Mouse (Mus musculus) thymus, postnatal 25 days (tissue): ENCODE results near the gene Gm21915.
A peak's percentile ranks its signal among the peaks of the same experiment; 100 is the strongest.

Source experiments
- DNase-seq: peaks from one replicate; pipeline ENCODE4 v3.0.0; 2022

Gm21915 gene

DNA sequence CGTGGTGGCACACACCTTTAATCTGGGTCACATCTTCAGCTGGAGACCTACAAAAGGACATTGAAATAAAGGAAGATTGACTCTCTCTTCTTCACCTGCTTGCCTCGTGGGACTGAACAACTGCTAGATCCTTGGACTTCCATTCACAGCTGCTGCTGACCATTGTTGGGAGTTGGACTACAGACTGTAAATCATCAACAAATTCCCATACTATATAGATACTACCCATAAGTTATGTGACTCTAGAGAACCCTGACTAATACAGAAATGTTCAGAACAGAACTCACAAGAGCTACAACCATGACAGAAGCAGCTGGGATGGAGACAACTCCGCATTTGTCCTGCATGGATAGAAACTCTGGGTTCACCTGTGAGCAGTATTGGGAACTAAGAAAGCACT lies at the start of gene Gm21915:
TSS of gene Gm21915 (plus strand) at position 301 of the 400 bp plus-strand sequence.
- no peak for DNase-seq

DNA sequence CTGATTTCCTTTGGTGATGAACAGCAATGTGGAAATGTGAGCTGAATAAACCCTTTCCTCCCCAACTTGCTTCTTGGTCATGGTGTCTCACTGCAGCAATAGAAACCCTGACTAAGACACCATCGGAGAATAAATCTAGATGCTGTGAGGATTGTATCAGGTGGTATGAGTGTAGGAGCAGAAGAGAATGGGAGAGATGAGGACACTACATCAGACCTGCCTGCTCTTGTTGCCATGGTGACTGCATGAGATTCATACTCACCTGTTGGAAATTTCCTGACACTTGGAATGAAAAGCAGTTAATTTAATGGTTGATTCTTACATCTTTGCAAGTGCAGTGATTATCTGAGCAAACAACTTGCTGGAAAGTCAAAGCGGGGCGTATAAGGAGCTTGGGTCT lies 48.1 kb upstream of the Gm21915 start:
- DNase-seq = no peak

DNA sequence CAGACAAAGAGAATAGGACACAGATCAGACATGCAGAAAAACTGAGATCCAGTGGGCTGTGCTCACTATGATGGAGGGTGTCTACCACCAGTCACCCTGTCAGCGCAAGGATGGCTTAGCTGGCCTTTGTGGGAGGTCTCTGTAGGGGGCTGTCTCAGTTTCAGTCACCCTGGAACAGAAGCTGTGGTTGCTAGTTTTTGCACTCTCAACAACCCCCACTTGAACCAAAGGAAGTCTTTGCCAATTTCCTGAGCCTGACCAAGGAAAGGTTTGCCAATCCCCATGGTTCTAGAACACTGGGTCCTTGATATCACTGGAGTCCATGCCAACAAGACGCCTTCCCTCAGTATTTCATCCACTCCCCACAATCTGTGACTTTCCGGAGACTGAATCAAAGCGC lies 47.6 kb upstream of the Gm21915 start:
- no peak for DNase-seq

DNA sequence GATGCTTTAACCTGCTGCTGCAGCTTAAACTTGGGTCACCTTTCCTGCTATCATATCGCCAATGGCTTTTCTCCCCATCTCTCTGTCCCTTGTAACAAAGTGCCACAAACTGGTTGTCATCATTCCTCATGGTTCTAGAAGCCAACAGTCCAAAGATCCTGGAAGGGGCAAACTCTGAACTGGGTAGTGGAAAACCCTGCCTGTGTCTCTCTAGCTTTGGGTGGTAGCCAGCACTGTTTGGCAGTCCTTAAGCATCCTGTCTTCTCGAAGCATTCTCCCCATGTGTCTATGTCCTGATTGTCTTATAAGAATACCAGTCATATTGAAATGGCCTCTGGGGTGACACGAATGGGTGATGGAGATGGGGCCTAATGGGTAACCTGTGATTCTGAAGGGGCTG lies 45.1 kb upstream of the Gm21915 start:
- DNase-seq = no peak

DNA sequence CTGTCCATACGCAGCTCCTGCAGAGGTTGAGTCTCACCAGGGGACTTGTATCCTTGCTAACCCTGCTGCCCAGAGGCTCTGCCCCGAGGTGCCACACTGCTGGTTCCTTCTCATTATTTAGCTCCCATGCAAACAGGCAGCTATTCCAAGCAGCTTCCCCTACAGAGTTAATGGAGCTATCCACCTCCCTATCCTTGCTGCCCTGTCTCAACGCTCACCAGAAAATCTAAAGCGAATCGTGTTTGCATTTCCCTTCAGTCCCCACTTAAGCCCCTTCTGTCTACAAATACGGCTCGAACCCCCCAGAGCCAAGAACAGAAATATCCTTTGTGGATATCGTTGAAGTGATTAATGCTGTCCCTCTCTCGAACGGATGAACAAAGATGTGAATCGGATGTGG lies 43.8 kb upstream of the Gm21915 start:
- no peak for DNase-seq

DNA sequence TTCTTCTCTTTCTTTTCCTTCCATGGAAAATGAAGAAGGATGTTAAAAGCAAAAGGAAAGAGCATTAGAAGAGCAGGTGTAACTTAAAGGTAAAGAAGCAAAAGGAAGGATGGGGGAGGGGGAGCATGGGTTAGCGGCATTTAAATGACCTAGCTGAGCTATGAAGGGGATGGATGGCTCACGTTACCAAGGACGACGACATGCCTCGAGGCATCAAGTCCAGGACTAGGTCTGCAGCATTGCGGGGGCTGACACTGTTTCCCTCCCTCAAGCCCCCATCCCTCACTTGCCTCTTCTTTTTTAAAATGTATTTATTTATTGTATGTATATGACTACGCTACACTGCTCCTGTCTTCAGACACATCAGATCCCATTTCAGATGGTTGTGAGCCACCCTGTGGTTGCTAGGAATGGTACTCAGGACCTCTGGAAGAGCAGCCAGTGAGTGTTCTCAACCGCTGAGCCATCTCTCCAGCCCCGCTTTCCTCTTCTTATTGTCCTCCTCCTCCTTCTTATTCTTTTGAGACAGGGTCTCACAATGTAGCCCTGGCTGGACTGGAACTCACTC lies 43.2 kb upstream of the Gm21915 start:
- no peak for DNase-seq

DNA sequence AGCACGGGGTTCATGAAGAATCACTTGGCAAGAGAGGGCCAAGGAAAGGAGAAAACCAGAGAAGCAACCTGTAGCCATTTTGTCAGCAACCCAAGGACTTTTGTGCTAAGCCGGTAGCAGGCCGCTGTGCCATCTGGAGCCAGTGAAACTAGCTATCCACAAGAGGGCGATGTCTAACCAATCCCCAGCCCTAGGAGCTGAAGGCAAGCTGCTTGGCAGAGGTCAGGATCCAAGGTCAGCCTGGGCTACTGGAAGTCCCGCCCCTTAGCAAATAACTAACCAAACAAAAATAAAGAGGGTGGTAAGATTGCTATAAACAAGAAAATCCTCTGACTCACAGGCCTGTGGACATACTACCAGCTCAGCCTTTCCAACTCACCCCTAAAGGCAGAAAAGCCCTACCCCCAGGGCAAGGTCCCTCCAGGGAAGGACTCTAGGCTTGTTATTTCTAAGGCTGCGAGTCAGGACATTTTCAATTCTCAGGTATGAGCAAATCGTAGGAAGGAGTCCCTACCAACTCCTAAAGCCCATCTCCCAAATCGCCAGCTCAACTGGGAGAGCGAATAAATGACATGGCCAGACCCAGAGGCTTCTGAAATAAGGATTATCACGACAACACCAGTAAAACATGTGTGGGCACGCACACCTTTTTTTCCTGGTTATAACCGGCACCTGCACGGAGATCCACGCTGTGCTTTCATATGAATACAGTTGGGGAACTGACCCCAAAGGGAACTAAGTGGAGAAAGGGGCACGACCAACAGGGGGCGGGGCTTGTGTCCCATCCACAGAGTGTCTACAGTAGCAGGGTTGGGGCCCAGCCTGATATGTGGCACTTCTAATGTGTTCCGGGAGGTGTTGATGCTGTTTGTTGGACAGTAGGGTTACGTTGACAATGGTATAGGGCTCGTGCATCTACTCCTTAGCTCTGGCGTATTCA lies 42.0 kb upstream of the Gm21915 start:
- no peak for DNase-seq

DNA sequence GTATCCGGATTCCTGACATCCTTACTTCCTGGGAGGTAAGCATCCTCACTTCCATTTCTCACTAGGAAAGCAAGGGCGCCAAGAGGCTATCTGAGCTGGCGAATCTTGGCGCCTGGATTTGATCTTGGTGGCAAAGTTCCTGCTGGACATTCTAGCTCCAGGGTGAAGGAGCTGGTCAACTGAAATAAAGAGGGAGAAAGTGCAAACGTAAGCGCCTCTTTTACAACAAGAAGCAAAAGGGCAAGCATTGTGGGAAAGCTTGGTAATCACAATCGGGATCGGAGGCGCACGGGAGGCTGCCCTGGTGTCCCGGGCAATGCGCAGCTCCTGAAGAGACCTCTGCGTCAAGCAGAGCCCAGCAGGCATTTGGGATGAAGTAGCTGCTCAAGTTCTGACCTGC lies 41.0 kb upstream of the Gm21915 start:
- no peak for DNase-seq

DNA sequence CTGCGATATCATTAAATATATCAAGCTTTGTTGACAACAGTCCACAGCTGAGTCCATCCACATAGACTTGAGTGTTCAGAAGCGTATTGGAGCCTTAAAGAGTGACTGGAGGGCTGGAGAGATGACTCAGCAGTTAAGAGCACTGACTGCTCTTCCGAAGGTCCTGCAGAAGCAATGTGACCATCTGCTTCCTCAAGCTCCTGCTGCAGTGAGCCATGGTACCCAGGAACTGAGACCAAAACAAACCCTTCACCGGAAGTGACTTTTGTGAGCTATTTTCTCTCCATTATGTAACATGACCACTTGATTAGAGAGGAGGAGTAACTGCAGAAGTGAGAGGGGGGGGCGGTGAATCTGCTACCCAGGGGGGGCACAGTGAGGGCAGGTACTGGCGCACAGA lies 39.3 kb upstream of the Gm21915 start:
- DNase-seq = no peak

DNA sequence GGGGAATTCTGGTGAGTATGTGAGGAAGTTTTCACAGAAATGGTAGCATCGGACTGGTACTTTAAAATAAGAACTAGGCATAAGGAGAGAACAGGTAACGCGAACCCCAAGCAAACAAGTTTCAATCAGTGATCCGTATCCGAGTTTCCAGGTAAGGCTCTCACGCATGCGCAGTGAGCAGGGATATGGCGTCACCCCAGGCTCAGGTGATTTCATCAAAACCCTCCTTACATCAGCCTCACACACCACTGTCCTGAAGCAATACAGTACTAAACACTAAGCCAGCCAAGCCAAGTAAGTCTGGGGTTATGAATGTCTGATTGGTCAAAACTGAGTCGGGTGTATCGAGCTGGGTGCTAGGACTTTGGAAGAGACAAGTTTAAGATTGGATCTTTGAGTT lies 38.9 kb upstream of the Gm21915 start:
- DNase-seq = no peak

DNA sequence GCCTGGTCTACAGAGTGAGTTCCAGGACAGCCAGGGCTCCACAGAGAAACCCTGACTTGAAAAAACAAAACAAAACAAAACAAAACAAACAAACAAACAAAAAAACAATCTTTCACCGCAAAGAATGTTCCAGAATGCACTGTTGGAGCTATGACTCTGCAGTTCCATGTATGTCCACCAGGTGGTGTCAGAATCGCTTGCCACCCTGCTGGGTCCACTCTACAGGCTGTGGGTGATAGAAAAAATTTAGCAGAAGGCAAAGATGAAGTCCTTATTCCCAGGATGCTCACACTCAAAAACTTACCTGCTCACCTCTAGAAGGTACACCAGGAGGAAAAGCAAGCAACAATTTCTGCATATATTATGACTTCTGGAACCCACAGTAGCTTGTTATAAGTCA lies 34.4 kb upstream of the Gm21915 start:
- DNase-seq = peak; percentile 45

DNA sequence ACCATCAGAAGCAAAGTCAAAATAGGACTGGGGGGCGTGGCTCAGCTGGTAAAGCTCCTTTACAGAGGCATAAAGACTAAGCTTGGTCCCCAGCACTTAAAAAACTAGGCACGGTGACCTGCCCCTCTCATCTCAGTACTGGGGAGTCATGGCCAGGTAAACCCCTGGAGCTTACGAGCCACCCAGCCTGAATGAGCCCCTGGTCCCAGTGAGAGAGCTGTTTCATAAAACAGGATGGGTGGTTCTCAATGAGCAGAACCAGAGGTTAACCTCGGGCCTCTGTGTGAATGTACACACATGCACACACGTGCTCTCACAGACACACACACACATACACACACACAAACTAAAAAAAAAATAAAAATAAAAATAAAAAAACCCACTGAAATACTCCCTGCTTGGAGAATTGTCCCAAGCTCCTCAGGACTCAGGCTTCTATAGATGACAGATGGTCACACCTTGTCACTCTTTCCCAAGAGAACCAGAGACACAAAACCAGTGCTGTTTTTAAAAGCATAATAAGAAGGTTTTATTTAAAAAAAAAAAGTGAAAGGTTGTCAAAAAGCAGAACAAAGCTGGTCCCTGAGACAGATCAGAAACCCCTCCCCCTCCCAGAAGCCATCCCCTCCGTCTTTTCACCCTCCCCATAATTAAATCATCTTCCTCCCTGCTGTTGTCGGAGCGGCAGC lies 32.6 kb upstream of the Gm21915 start:
- no peak for DNase-seq

DNA sequence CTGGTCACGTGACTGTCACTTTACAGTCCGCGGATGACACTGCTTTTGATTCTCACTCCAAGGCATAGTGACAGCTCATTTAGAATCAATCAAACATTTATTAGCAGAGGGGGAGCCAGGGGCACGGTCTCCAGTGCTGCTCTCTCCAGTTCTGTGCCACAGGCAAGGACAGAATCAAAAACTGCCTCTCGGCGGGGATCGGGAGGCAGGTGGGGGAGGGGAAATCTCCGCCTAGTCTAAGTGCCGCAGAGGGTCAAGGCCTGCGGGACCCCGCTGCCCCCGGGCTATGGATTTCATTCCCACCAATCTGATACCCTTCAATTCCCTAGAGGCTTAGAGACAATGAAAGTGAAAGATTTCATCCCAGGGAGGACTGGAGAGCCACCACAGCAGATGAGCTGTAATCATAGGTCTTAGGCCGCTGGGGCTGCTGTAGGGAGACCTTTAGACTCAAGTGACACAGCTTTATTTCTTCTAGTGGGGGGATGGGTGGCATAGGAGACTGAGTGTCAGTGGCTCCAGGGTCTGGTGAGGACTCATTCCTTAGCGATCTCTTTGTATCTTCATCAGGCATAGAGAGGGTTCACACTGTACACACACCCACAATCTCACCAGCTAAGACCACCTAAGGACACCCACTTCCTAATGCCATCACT lies 31.9 kb upstream of the Gm21915 start:
- peak; percentile 30 for DNase-seq

DNA sequence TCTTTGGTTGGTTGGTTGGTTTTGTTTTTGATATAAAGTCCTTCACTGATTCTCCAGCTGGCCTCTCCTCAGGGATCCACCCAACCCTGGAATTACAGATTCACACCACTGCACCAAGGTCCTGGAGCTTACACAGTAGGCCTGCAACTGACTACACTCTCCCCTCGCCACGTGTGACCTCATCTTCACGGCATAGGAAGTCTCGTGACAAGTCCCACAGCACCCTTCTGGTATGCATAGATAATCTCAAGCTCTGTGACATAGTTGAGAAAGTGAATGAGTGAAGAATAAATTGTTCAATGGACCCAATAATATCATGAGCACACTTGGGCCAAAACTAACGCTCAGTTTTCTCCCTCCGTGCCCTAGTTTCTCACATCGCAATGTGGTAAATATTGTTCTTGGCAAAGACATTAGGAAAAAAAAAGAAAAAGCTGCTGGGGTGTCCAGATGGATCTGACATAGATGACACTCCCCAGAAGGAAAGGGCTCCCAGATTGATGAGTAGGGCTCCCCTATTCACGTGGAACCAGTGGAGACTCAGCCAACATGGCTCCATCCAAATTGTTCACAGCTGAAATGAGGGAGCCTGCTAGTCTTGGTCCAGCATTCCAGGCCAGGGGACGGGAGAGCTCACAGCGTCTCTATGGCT lies 30.8 kb upstream of the Gm21915 start:
- DNase-seq = no peak

DNA sequence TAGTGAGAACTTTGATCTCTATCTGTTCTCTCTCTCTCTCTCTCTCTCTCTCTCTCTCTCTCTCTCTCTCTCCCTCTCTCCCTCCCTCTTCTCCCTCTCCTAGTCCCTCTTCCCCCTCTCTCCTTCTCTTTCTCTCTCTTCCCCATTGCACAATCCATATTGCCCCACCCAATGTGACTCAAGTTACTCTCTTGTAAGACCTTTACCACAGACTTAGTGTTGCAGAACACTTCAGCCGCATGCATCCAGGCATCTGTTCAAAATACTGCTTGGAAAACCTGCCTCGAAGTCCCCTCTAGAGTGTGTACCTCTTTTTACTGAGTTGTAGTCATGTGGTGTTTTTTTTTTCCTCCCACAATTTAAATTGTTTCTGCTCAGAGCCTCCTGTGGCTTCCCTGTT lies 29.1 kb upstream of the Gm21915 start:
- no peak for DNase-seq

DNA sequence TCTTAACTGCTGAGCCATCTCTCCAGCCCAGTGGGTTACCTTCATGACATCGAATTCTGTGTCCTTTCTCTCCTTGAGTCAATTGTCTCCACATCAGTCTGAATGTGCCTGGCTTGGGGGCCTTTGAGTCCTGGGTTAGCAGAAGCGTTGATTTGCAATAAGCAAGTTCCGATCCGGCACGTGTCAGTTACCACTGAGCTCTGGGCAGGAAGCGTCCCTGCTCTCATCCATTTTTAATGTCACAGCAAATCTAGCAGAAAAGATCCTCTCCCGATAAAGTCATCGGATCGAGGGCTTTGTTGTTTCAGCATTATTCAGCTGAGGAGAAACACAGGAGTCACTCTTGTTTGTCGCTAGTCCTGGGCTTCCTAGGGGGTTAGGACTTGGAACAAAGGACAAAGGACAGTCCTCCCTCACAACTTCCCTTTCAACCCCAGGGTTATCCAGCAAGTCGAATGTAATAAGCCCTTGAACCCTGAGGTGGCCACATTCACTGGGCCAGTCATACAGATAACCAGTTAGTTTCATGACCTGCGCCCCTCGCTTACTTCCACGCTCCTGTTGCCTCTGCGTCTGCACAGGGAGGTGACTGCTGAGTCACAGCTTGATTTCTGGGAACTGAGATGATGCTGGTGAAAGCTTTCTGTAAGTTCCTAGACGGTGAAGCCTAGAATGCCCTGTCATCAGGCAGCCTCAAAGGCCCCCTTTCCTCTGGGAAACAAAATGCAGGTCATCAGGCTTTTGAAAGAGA lies 27.8 kb upstream of the Gm21915 start:
- no peak for DNase-seq

DNA sequence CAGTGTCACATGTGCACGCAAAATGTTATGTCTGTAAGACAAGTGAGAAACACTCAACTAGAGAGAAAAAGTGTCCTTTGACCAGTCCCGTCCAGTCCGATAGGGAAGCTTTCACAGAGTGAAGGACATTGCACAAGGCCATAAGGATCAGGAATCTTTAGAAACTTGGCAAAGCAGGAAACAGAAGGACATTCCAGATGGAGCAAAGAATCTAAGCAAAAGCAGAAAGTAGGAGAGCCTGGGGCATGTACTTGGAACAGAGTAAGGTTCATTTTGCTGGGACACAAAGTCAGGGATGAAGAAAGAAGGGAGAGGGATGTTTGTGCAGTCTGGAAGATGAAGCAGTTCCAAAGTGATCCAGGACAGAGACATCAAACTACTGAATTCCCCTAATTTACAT lies 21.0 kb upstream of the Gm21915 start:
- DNase-seq = no peak

DNA sequence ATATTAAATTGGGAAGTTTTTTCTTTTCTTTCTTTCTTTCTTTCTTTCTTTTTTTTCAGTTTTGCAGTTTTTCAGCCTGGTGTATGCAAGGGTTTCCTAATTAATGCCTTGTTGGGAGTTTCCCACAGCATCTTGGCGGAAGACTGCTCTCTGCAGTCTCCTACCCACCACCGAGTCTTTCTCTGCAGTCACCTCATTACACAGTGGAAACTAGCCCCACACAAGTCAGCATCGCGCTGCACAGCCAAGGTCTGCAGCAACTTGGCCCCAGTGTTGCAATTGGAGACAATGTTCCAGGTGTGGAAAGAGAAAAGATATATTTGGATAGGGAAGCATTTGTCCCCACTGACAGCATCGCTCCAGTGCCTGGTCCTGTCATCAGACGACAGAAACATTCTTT lies 20.4 kb upstream of the Gm21915 start:
- DNase-seq = no peak

DNA sequence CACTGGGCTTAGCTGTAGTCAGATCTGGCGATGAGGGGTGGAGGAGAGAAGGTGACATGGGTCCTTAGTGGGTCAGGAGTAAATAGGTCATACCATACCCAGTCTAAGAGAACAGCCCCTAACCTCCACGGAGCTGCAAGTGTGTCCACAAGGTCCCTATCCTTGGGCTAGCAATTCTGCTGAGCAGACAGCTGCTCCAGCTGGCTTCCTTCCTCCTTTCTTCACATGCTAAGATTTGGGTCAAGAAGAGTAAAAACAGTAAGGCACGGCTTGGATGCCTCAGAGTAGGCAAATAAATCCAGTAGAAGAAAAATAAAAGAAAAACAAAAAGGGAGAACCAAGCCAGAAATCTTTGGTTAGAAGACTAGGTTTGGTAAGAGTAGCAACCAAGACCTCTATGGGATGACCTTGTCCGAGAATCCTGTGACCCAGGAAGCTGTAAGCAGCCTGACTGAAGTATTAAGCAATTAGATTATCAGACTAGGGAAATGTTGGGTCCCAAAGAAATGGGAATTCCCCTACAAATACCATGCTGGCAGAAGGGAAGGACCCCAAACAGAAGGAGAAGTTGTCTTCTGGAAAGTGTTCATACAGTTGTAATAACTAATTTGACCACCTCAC lies 19.1 kb upstream of the Gm21915 start:
- DNase-seq = no peak

DNA sequence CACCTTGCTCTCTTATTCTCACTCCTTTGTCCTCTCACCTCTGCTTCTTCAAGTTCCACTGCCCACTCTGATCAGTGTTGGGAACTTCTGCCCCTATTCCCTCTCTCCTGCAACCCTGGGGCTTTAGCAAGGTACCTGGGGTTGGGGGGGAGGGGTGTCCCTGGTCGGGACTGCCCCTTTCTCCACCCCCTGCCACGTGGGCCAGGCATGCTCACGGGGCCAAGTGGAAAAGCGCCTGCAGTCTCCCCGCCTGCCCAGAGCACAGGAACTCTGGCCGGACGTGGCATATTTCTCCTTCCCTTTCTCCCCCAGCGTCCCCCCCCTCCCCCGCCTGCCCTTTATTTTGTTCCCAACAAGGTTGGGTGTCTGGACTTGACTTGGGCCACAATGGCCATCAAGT lies 17.7 kb upstream of the Gm21915 start:
- DNase-seq = no peak

DNA sequence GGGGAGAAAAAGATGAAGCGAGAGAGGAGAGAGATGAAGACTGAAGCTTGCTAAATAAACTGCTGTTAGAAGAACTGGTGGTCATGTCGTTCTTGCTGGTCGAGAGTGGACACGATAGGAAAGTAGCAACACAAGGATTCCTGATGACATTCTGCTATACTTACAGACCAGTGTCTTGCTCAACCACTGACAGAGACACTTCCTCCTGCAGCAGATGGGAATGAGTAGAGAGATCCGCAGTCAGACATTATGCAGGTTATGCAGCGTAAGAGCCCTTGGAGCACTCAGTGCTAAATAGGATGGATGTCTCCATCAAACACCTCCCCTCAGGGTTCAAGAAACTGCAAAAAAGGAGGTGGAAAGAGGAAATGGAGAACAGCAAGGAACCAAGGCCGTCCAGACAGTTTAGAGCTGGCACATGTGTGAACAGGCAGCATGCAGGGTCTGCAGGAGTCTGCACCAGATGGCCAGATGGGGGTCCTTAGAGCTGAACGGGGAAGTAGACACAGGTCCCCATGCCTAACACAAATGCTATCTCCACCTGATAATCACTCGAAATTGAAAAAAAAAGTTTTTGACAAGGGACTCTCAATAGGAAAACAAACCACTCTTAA lies 4.1 kb upstream of the Gm21915 start:
- no peak for DNase-seq
